In the genomic region with DNA sequence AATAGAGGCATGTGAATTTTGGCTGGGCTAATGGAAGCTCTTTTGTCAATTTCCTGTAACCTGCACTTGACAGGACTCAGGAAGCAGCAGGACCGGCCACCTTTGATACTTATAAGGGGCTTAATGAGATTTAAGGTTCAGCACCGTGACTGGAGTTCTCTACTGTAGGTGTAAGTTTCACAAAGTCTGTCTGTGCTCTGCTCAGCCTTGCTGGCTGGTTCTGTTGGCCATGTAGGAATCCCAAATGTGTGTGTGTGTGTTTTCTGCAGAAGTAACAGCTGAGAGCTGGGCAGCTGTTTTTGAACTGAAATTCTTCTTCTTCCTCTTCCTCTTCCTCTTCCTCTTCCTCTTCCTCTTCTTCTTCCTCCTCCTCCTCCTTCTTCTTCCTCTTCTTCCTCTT, we compare ENCODE assay signal across 27 mouse cellular contexts.
DNase-seq lines count a peak whose midpoint lies in the region; ATAC-seq lines count a peak whose summit lies in the region.
"Had no signal": no experiment of that assay in that cellular context is flagged by ENCODE, and none has a peak within 500 bp of the region (broad histone marks: within the 10 kb centered on the region; RNA-seq: fewer than 3 reads in every experiment).

No protein-coding gene starts in this region.

- peak; percentile 45 for DNase-seq in heart, adult 11 months
- DNase-seq in heart, postnatal 25 days (ENCODE audit: low spot score): no peak
- peak; percentile 69 for DNase-seq in midbrain, embryonic 11.5 days (ENCODE audit: low spot score, missing footprints)
- peak; percentile 30 for DNase-seq in limb, embryonic 11.5 days (ENCODE audit: low spot score)
- no peak for DNase-seq in kidney, adult 11 months
- DNase-seq: adrenal gland, postnatal 10 days; adrenal gland, postnatal 36 days; cerebellum, adult 11-12 months; cerebellum, adult 8-10 months; cerebellum, postnatal 36 days; forebrain, postnatal 0 days; gastrocnemius, postnatal 10 days; gastrocnemius, postnatal 36 days; heart, adult 2 months; heart, postnatal 36 days; kidney, adult 8-10 months had no signal

- no peak overlapping the region for H3K27ac ChIP-seq in midbrain, embryonic 11.5 days (ENCODE audit: low read depth, low read length)
- no peak overlapping the region for H3K27ac ChIP-seq in midbrain, embryonic 15.5 days
- H3K27ac ChIP-seq in embryonic facial prominence, embryonic 15.5 days (replicated peaks): peak overlapping the region; percentile 55
- no peak overlapping the region for H3K27ac ChIP-seq in limb, embryonic 11.5 days (replicated peaks; ENCODE audit: low read depth, low read length)
- H3K27ac ChIP-seq: embryonic facial prominence, embryonic 13.5 days; heart, adult 2 months; hindbrain, embryonic 10.5 days; hindbrain, embryonic 13.5 days had no signal

- H3K4me3 ChIP-seq in midbrain, embryonic 11.5 days (ENCODE audit: low read depth, low read length): no peak overlapping the region
- H3K4me3 ChIP-seq in midbrain, embryonic 15.5 days: no peak overlapping the region
- no peak overlapping the region for H3K4me3 ChIP-seq in embryonic facial prominence, embryonic 15.5 days (replicated peaks)
- H3K4me3 ChIP-seq in limb, embryonic 11.5 days (ENCODE audit: low read depth, low read length): no peak overlapping the region
- H3K4me3 ChIP-seq: embryonic facial prominence, embryonic 13.5 days; heart, adult 2 months; hindbrain, embryonic 10.5 days; hindbrain, embryonic 13.5 days had no signal

- H3K27me3 ChIP-seq in midbrain, embryonic 11.5 days (ENCODE audit: control insufficient read depth, insufficient read depth, low read length): no peaks in the 10 kb centered on the region
- H3K27me3 ChIP-seq in midbrain, embryonic 15.5 days (replicated peaks): no peaks in the 10 kb centered on the region
- H3K27me3 ChIP-seq in embryonic facial prominence, embryonic 15.5 days: no peaks in the 10 kb centered on the region
- H3K27me3 ChIP-seq in limb, embryonic 11.5 days (ENCODE audit: control insufficient read depth, insufficient read depth, low read length): no peaks in the 10 kb centered on the region
- H3K27me3 ChIP-seq: embryonic facial prominence, embryonic 13.5 days had no signal

- intact Hi-C loops in heart, postnatal 25 days (cut with DNase I): no loop called here

- WGBS in midbrain, embryonic 11.5 days: 41% methylated on average over 2 of the region's 2 CpGs
- WGBS in midbrain, embryonic 15.5 days: 35% methylated on average over 2 of the region's 2 CpGs
- 6% methylated on average over 2 of the region's 2 CpGs for WGBS in embryonic facial prominence, embryonic 15.5 days
- 7% methylated on average over 2 of the region's 2 CpGs for WGBS in limb, embryonic 11.5 days

- ATAC-seq in midbrain, embryonic 11.5 days (ENCODE audit: low FRiP score): no peak
- no peak for ATAC-seq in midbrain, embryonic 15.5 days (replicated peaks)
- ATAC-seq in embryonic facial prominence, embryonic 15.5 days (ENCODE audit: insufficient number of reproducible peaks, low FRiP score, low TSS enrichment, low read depth): no peak
- no peak for ATAC-seq in limb, embryonic 11.5 days (ENCODE audit: insufficient number of reproducible peaks, low FRiP score, low TSS enrichment, low read depth)
- ATAC-seq in granulocyte monocyte progenitor cell, adult 5-6 weeks (replicated peaks; ENCODE audit: poor library complexity, severe bottlenecking): no peak
- ATAC-seq: forebrain, embryonic 14.5 days; forebrain, postnatal 0 days; hindbrain, embryonic 16.5 days; intestine, embryonic 16.5 days; Patski had no signal

- H3K4me2 ChIP-seq in midbrain, embryonic 11.5 days: no peak overlapping the region
- H3K4me2 ChIP-seq in midbrain, embryonic 15.5 days: no peak overlapping the region
- H3K4me2 ChIP-seq in embryonic facial prominence, embryonic 15.5 days (replicated peaks): no peak overlapping the region
- H3K4me2 ChIP-seq in limb, embryonic 11.5 days (ENCODE audit: low read depth, severe bottlenecking): no peak overlapping the region
- H3K4me2 ChIP-seq: embryonic facial prominence, embryonic 13.5 days; heart, embryonic 11.5 days; hindbrain, embryonic 13.5 days had no signal

- H3K9me3 ChIP-seq in midbrain, embryonic 11.5 days (ENCODE audit: control insufficient read depth, low read length): no peaks in the 10 kb centered on the region
- no peaks in the 10 kb centered on the region for H3K9me3 ChIP-seq in midbrain, embryonic 15.5 days
- H3K9me3 ChIP-seq in embryonic facial prominence, embryonic 15.5 days (replicated peaks): no peaks in the 10 kb centered on the region
- H3K9me3 ChIP-seq in limb, embryonic 11.5 days (ENCODE audit: control insufficient read depth, low read length): no peaks in the 10 kb centered on the region
- H3K9me3 ChIP-seq: embryonic facial prominence, embryonic 13.5 days; hindbrain, embryonic 10.5 days; hindbrain, embryonic 13.5 days had no signal

- no peak overlapping the region for H3K9ac ChIP-seq in midbrain, embryonic 11.5 days (ENCODE audit: low read length)
- no peak overlapping the region for H3K9ac ChIP-seq in midbrain, embryonic 15.5 days
- no peak overlapping the region for H3K9ac ChIP-seq in embryonic facial prominence, embryonic 15.5 days
- no peak overlapping the region for H3K9ac ChIP-seq in limb, embryonic 11.5 days (ENCODE audit: low read length)
- H3K9ac ChIP-seq: embryonic facial prominence, embryonic 13.5 days; forebrain, postnatal 0 days; hindbrain, embryonic 13.5 days had no signal

- no peaks in the 10 kb centered on the region for H3K4me1 ChIP-seq in midbrain, embryonic 11.5 days (ENCODE audit: control insufficient read depth, insufficient read depth, low read length)
- peaks cover 5% of the 10 kb centered on the region; the same call in 1 of the 2 replicates for H3K4me1 ChIP-seq in midbrain, embryonic 15.5 days
- peaks cover 16% of the 10 kb centered on the region for H3K4me1 ChIP-seq in embryonic facial prominence, embryonic 15.5 days
- peaks cover 5% of the 10 kb centered on the region; the same call in 1 of the 2 replicates for H3K4me1 ChIP-seq in limb, embryonic 11.5 days (ENCODE audit: control insufficient read depth, insufficient read depth, low read length)

- no peaks in the 10 kb centered on the region for H3K36me3 ChIP-seq in midbrain, embryonic 11.5 days (ENCODE audit: control insufficient read depth, insufficient read depth, low read length)
- no peaks in the 10 kb centered on the region for H3K36me3 ChIP-seq in midbrain, embryonic 15.5 days (replicated peaks)
- no peaks in the 10 kb centered on the region for H3K36me3 ChIP-seq in embryonic facial prominence, embryonic 15.5 days
- H3K36me3 ChIP-seq in limb, embryonic 11.5 days (ENCODE audit: control insufficient read depth, insufficient read depth, low read length): no peaks in the 10 kb centered on the region
- H3K36me3 ChIP-seq: embryonic facial prominence, embryonic 13.5 days; hindbrain, embryonic 10.5 days; hindbrain, embryonic 13.5 days had no signal

Comparison
In these comparisons a context has a peak if more than half of its experiments do, and no peak if none do; other contexts are left out.
1. DNase-seq: peak in heart, adult 11 months (single experiment), midbrain, embryonic 11.5 days (single experiment) and limb, embryonic 11.5 days (single experiment); none in heart, postnatal 25 days (single experiment) and kidney, adult 11 months (single experiment).